Mouse (Mus musculus) frontal cortex, adult (tissue): ENCODE measurements around the gene Aldh3a2.
"Not testable (repeated sequence)": the region's sequence is repeated elsewhere in the genome, so short reads cannot be mapped to it uniquely, and the experiment has no call there.

Source experiments
- ATAC-seq: cut with Nextera tagmentation; 2 replicates; pipeline ENCODE4 v1.9.2; 2017; ENCODE audit warnings: mild to moderate bottlenecking, moderate library complexity, mixed read lengths; ENCODE audit not compliant: low TSS enrichment

Gene Aldh3a2

GRCm38 (mm10) chr11:61215936-61216335 is 51.3 kb downstream of the Aldh3a2 start:
- ATAC-seq: no peak

DNA sequence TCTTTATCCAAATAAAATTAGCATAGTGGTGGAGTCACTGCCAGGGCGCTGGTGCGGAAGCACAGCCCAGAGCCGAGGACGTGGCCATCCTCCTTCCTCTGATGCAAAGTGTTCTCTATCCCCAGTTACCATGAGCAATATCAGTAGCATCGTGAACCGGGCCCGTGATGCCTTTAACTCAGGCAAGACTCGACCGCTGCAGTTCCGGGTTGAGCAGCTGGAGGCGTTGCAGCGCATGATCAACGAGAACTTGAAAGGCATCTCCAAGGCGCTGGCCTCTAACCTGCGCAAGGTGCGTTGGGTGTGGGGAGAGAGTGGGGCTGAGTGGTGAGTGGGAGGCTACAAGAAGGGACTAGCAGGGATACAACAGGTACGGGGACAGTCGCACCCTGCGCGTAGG is 55.2 kb downstream of the Aldh3a2 start:
- 0 out of 2 replicates have a peak, but pooled peaks have one; percentile 31 for ATAC-seq

DNA sequence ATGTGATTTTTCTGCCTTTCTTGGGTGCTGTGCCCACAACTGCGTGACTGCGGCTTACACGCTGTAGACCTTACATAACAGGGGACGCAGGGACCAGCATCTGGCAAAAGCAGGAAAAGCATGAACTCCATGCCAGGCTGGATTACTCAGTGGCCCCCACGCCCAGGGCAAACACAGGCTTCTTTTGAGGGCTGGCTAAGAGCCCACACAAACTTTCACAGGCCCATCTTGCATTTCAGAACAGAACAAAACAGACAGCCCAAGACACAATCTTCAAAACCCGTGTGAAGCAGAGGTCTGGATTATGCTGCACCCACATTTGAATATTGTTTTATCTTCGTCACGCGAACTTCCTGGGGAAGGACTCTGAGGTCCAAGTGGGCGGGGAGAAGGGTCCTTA is 58.9 kb downstream of the Aldh3a2 start:
- no peak for ATAC-seq

DNA sequence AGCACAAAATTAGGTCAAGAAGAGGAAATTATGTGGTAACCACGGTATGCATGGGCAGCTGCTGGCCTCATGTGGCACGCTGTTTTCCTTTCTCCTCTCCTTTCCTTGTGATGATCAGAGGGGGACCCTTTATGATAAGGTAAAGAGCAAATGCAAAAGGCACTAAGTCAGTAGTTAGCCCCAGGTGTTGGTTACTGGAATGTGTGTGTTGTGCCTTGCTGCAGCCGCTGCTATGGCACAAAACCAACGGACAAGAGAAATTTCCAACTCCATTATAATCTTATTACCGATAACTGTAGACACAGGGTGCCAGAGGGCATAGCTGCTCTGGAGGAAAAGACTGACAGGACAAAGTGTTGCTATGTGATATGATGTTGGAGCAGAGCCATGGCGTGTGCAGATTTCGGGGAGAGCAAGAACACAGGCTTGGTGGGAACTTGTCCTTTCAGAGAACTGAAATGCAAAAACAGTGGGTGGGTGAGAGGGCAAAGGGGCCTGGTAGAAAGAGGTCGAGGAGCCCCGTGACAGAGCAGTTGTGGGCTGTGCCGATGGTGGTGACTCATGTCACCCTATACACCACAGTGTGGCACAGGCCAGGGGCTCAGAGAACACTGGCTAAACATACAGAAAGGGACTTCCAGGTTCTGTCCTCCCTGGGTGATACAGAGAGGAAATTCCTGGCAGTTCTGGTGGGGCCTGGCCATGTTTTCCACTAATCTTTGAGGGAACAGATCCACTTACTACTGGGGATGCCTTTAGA is 59.6 kb downstream of the Aldh3a2 start, which contains the start of gene Aldh3a1:
Gene Aldh3a1 (plus strand): TSS at position 51 of the 760 bp plus-strand sequence.
- no peak for ATAC-seq

DNA sequence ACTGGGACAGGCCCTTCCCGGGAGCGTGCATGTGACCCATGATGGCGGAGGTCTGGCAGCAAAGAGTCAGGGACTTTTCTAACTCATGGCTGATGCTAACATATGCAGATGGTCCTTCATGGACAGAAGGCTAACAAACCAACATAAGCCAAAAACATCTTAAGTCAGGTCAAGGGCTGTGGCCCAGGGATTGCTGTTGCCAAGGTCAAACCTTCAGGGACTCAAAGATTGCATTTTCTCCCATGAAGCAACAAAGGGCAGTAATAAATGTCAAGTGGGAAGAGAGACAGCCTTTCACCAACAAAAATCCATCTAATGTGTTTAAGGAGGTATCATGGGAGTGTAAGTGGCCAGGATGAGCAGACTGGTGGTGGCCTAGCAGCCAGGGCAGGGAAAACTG is 61.1 kb downstream of the Aldh3a2 start:
- no peak for ATAC-seq

DNA sequence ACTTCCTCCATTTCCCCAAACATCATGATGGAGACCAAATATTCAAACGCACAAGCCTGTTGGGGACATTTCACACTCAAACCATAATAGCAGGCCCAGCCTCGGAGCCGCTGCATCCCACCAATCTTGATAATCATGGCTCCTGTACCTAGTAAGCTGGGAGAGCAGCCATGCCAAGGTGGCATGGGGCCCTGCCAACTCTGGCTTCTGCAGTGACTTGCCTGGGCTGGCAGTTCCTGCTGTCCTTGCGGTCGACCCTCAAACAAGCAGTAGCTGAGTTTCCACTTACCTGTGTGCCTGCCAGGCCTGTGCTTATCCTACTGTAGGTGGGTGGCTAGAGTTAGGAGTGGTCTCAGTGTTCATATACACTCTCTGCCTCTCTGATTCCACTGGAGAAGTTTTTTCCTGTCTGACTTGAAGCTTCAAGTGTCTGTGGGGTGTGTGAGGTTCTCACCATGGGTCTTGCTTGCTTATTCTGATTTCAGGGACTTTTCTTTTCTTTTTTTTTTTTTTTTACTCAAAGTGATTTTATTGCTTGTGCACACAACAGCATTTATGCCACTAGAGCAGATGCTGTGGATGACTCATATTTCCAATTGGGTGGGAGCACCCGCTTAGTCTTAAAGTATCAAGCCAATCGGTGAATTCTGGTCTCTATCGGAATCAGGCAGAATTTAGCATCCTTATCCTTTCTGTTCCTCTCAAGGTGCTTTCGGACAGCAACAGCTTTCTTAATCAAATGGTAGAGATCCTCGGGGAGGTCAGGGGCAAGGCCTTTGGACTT is 61.9 kb downstream of the Aldh3a2 start:
- ATAC-seq: no peak

- ATAC-seq: no peak
Measured at GRCm38 (mm10) chr11:61202810-61203209, 64.5 kb downstream of the Aldh3a2 start.

- no peak for ATAC-seq
Measured at GRCm38 (mm10) chr11:61202186-61202585, 65.1 kb downstream of the Aldh3a2 start.

DNA sequence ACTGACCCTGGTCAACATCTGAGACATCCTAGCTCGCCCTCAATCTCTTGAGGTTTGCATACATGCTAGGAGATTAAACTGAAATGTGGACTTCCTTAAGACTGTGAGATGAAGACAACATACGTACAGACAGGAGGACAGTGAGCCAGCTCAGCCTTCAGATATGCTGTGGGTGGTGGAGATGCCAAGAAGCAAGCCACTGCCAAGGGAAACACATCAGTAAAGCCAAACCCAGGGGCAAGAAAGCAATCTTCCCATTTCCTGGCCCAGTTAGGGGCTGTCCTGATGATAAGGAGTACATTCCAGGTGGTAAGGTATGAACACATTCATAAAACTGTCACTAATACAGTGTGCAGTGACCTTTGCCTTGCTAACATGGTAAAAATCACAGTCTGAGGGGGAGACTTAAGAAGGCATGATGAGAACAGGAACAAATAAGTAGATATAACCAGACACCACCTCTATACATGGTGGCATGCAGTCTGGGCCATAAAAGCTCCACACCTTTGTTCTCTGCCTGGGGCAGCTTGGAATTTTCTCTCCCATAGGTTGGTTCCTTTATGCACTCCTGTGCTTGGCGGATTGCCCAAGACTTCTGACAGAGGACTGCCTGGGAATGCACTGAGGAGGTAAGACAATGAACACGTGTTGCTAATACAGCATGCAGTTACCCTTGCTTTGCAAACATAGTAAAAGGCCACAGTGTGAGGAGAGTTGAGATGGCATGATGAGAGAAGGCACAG is 67.5 kb downstream of the Aldh3a2 start:
- no peak for ATAC-seq

- ATAC-seq: no peak
Measured at GRCm38 (mm10) chr11:61197935-61198334, 69.3 kb downstream of the Aldh3a2 start.

- ATAC-seq: no peak
Measured at GRCm38 (mm10) chr11:61196616-61197353, 70.5 kb downstream of the Aldh3a2 start.

DNA sequence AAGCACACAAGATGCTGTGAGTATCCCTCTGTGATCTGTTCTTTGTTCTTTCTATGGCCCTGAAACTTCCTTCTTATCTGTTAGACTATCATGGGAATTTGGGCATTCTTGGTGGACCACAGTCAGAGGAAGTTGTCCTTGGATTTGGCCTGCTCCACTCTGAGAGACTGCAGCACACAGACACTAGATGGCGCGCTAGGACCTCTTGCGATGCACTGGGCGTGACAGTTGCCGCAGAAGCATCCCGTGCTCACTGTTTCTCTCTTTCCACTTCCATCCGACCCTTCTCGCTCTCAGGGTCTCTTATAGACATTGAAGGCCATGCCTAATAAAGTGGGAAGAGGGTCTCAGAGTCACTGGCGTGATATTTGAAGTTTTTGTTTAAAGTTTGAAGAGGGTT is 73.9 kb downstream of the Aldh3a2 start:
- peak; percentile 89 for ATAC-seq

DNA sequence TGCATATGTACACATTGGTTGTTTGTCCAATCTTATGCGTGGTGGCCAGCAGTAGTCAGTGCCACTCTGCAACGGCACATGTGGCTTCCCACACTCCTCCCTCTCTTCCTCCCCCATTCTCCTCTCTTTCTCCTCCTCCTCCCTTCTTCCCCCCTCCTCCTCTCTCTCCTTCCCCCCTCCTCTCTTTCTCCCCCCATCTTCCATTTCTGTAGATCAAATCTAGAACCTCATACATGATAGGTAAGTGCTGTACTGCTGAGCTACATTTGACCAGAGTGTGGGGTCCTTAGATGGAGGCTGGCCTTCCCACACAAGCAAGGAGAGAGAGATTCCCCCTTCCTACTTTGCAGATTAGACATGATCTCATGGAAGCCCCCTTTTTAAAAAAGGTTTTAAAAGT is 74.5 kb downstream of the Aldh3a2 start:
- no peak for ATAC-seq

GRCm38 (mm10) chr11:61192123-61192522 is 75.1 kb downstream of the Aldh3a2 start:
- not testable (repeated sequence) for ATAC-seq

GRCm38 (mm10) chr11:61190776-61191175 is 76.5 kb downstream of the Aldh3a2 start:
- ATAC-seq: no peak

GRCm38 (mm10) chr11:61183820-61184219 is 83.4 kb downstream of the Aldh3a2 start:
- no peak for ATAC-seq

DNA sequence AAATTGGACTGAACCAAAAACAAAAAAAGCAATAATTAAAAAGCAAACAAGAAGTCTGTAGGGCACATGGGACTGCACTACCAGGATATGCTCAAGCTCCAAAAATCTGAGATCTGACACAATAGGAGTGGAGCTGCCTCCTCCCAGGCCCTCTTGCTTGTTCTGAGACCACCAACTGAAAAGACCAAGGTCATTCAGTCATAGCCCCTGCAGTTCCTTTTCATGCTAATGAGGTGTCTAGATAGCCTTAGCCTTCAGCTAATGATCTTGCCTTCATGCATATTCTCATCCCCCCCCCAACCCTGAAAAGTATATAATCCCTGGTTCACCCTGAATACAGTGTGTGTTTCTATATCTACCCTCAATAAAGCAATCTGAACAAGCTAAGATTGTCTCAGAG is 85.6 kb downstream of the Aldh3a2 start:
- ATAC-seq: no peak

DNA sequence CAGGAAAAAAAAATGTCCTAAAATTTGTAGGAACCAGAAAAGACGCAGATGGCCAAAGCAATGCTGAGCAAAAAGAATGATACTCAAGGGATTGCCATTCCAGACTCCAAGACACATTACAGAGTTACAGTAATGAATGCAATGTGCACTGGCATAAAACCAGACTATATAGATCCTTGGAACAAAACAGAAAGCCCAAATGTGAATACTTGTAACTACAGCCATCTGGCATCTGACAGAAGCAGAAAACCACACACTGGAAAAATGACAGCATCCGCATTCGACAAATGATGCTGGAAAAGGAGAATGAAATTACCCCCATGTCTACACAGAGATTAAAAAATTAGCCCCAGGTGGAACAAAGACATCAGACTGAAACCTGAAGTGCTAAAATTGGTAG is 86.9 kb downstream of the Aldh3a2 start:
- ATAC-seq: peak; percentile 41; the same call in 1 of the 2 replicates

- ATAC-seq: no peak
Measured at GRCm38 (mm10) chr11:61176321-61176720, 90.9 kb downstream of the Aldh3a2 start.

GRCm38 (mm10) chr11:61175778-61176177 is 91.5 kb downstream of the Aldh3a2 start:
- ATAC-seq: no peak

DNA sequence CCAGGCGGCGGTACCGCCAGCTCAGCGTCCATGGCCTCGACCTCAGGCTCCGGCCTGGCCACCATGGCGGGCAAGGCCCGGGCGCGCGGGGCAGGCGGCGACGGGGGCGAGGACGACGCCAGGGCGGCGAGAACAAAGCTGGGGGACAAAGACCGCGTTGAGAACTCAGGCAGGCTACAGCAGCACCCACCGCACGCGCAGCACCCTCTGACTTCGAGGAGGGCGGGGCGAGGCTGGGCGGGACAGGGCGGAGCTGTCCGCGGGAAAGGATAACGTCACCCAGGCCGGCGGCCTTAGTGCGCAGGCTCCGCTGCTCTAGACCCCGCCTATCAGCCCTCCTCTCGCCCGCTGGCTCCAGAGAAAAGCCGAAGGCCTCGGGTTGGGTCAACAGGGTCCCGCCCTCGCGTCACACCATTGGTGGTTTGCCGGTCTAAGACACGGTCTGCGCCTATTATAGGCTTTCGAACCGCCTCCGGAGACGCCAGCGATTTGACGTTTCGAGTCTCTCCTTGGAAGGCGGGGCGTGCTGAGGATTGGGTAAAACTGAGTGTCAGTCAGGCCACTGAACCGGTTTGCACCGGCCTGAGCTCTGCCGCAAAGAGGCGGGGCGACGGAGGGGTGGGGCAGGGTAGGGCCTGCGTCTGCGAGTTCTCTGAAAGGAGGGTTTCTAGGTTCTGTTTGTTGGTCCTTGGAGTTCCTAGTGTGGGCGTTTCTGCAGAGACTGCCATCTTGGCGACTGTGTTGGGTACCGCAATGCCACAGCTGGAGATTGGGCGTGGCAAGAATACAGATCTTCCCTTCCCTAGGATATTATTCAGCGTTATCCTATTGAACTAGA is 92.2 kb downstream of the Aldh3a2 start, which contains the start of gene Usp22:
Gene Usp22 (minus strand): TSS at position 235 of the 838 bp plus-strand sequence.
- ATAC-seq: peak; percentile 94
